Mouse (Mus musculus): Measurements from ENCODE around the gene Rad51ap1.

GRCm38 (mm10) chr6:126921111-126921881 lies 18.1 kb downstream of the Rad51ap1 start, which contains the start of gene Dyrk4:
- TF ChIP-seq CTCF (IDR thresholded peaks at IDR 0.05) (no peak), EP300 (IDR thresholded peaks at IDR 0.05) (no peak)
